Mouse (Mus musculus) heart, embryonic 16.5 days (tissue): Measurements from ENCODE around the gene Olfr1082. TPM values are rescaled to one million over a fixed set of nuclear protein-coding genes. Genes with fewer than 3 reads are reported as not detected.
"Not testable (repeated sequence)": the region's sequence is repeated elsewhere in the genome, so short reads cannot be mapped to it uniquely, and the experiment has no call there.

Experiments
- ATAC-seq: fragments of 200-750 bp; cut with Nextera tagmentation; replicated peaks from 2 replicates; pipeline ENCODE4 v1.8.0; 2017; ENCODE audit warnings: moderate number of reproducible peaks; ENCODE audit not compliant: insufficient read depth, low FRiP score; ENCODE audit errors: extremely low read depth
- H3K27ac ChIP-seq: fragments of 300-500 bp; sonication (generic); 2 replicates; pipeline ENCODE4 v1.5.1; 2014; ENCODE audit warnings: mild to moderate bottlenecking, low read length, control low read depth, moderate library complexity
- H3K27me3 ChIP-seq: fragments of 300-500 bp; sonication (generic); 2 replicates; pipeline ENCODE4 v1.6.1; 2014; ENCODE audit warnings: low read length, mixed read lengths; ENCODE audit not compliant: control insufficient read depth, insufficient read depth
- H3K36me3 ChIP-seq: fragments of 300-500 bp; sonication (generic); 2 replicates; pipeline ENCODE4 v1.6.1; 2014; ENCODE audit not compliant: control insufficient read depth, insufficient read depth
- H3K4me1 ChIP-seq: fragments of 300-500 bp; sonication (generic); 2 replicates; pipeline ENCODE4 v1.6.1; 2014; ENCODE audit warnings: low read length, mixed read lengths; ENCODE audit not compliant: control insufficient read depth, insufficient read depth
- H3K4me2 ChIP-seq: fragments of 300-500 bp; sonication (generic); 2 replicates; pipeline ENCODE4 v1.6.1; 2014; ENCODE audit warnings: low read depth, mild to moderate bottlenecking, control low read depth, low read length
- H3K4me3 ChIP-seq: fragments of 300-500 bp; sonication (generic); 2 replicates; pipeline ENCODE4 v1.5.1; 2014; ENCODE audit warnings: mild to moderate bottlenecking, control low read depth, low read length
- H3K9ac ChIP-seq: fragments of 300-500 bp; sonication (generic); 2 replicates; pipeline ENCODE4 v1.6.1; 2014; ENCODE audit warnings: low read length, control low read depth
- H3K9me3 ChIP-seq: fragments of 300-500 bp; sonication (generic); replicated peaks from 2 replicates; pipeline ENCODE4 v1.6.1; 2016; ENCODE audit warnings: low read length; ENCODE audit not compliant: control insufficient read depth
- WGBS: fragments of 180-500 bp; shearing (Covaris S2); extraction: QIAGEN DNeasy Blood & Tissue Kit; methylation state at CpG from one replicate; pipeline ENCODE4 v1.1.7; 2014; 5-methylcytosine and 5-hydroxymethylcytosine counted together
- polyA plus RNA-seq: library from polyadenylated mRNA; unstranded; fragments of >200 nt; fragmentation: Nextera tagmentation; extraction: Ambion mirVana; gene quantifications from 2 replicates; pipeline ENCODE4 v1.2.1, GENCODE M21; 2015

The Olfr1082 gene
- polyA plus RNA-seq = not detected in 2 replicates

- not testable (repeated sequence) for H3K9ac ChIP-seq, ATAC-seq, H3K36me3 ChIP-seq, H3K9me3 ChIP-seq, H3K27me3 ChIP-seq, H3K4me1 ChIP-seq, H3K4me2 ChIP-seq, H3K27ac ChIP-seq, H3K4me3 ChIP-seq
- WGBS = 31% methylated on average over 1 of the region's 1 CpGs
Measured at GRCm38 (mm10) chr2:86598866-86599265, at the start of gene Olfr1082. Gene Olfr1082, minus strand, starts transcription at chr2:86598966.

- H3K4me1 ChIP-seq, H3K4me2 ChIP-seq, H3K9me3 ChIP-seq, ATAC-seq, H3K9ac ChIP-seq, H3K27ac ChIP-seq, H3K27me3 ChIP-seq, H3K4me3 ChIP-seq, H3K36me3 ChIP-seq: not testable (repeated sequence)
- WGBS = 70% methylated on average over 1 of the region's 1 CpGs
Measured at GRCm38 (mm10) chr2:86639625-86640024, 40.9 kb upstream of the Olfr1082 start, which contains the start of gene Olfr1084. Gene Olfr1084, minus strand, starts transcription at chr2:86639725.

GRCm38 (mm10) chr2:86558135-86558534 is 40.6 kb downstream of the Olfr1082 start, which contains the start of gene Olfr1080:
Gene Olfr1080, minus strand, starts transcription at chr2:86558235.
- not testable (repeated sequence) for H3K4me1 ChIP-seq, H3K4me3 ChIP-seq, H3K27ac ChIP-seq, H3K27me3 ChIP-seq, H3K4me2 ChIP-seq, ATAC-seq, H3K36me3 ChIP-seq, H3K9me3 ChIP-seq, H3K9ac ChIP-seq

Other genes with a start within 250 kb of the Olfr1082 start
- not detected in 2 replicates for gene Olfr1055, start 248.7 kb downstream of the Olfr1082 start, polyA plus RNA-seq
- not detected in 2 replicates for gene Olfr1056, start 236.5 kb downstream of the Olfr1082 start, polyA plus RNA-seq
- not detected in 2 replicates for gene Olfr1057, start 220.6 kb downstream of the Olfr1082 start, polyA plus RNA-seq
- gene Olfr1058, start 210.4 kb downstream of the Olfr1082 start, polyA plus RNA-seq = not detected in 2 replicates
- not detected in 2 replicates for gene Olfr1061, start 184.9 kb downstream of the Olfr1082 start, polyA plus RNA-seq
- gene Olfr1062, start 172.2 kb downstream of the Olfr1082 start, polyA plus RNA-seq = not detected in 2 replicates
- not detected in 2 replicates for gene Olfr1065, start 148.4 kb downstream of the Olfr1082 start, polyA plus RNA-seq
- gene Olfr1066, start 142.7 kb downstream of the Olfr1082 start, polyA plus RNA-seq = not detected in 2 replicates
- not detected in 2 replicates for gene Olfr228, start 111.6 kb downstream of the Olfr1082 start, polyA plus RNA-seq
- not detected in 2 replicates for gene Olfr1076, start 90.5 kb downstream of the Olfr1082 start, polyA plus RNA-seq
- gene Olfr1079, start 56.5 kb downstream of the Olfr1082 start, polyA plus RNA-seq = not detected in 2 replicates
- gene Olfr1080, start 40.7 kb downstream of the Olfr1082 start, polyA plus RNA-seq = not detected in 2 replicates
- gene Olfr1084, start 40.8 kb upstream of the Olfr1082 start, polyA plus RNA-seq = not detected in 2 replicates
- not detected in 2 replicates for gene Olfr1085, start 63.1 kb upstream of the Olfr1082 start, polyA plus RNA-seq
- not detected in 2 replicates for gene Olfr1086, start 81.1 kb upstream of the Olfr1082 start, polyA plus RNA-seq
- not detected in 2 replicates for gene Olfr1087, start 99.4 kb upstream of the Olfr1082 start, polyA plus RNA-seq
- gene Olfr1089, start 134.7 kb upstream of the Olfr1082 start, polyA plus RNA-seq = not detected in 2 replicates
- not detected in 2 replicates for gene Olfr1090, start 160.0 kb upstream of the Olfr1082 start, polyA plus RNA-seq
- not detected in 2 replicates for gene Olfr1093, start 183.5 kb upstream of the Olfr1082 start, polyA plus RNA-seq
- not detected in 2 replicates for gene Olfr141, start 211.1 kb upstream of the Olfr1082 start, polyA plus RNA-seq
- gene Olfr1094, start 225.7 kb upstream of the Olfr1082 start, polyA plus RNA-seq = not detected in 2 replicates